Mouse (Mus musculus) hindbrain, embryonic 13.5 days (tissue): ENCODE results near the gene Fjx1. TPM values are rescaled to one million over a fixed set of nuclear protein-coding genes. Genes with fewer than 3 reads are reported as not detected.

Experiments
- ATAC-seq: fragments of 200-750 bp; cut with Nextera tagmentation; 2 replicates; pipeline ENCODE4 v1.8.0; 2017; ENCODE audit warnings: moderate TSS enrichment; ENCODE audit not compliant: low FRiP score
- H3K27ac ChIP-seq: fragments of 300-500 bp; sonication (generic); 2 replicates; pipeline ENCODE4 v1.5.1; 2015; ENCODE audit warnings: inconsistent platforms, mild to moderate bottlenecking, moderate library complexity
- H3K27me3 ChIP-seq: fragments of 300-500 bp; sonication (generic); 2 replicates; pipeline ENCODE4 v1.6.1; 2015; ENCODE audit warnings: mild to moderate bottlenecking, inconsistent platforms
- H3K36me3 ChIP-seq: fragments of 300-500 bp; sonication (generic); 2 replicates; pipeline ENCODE4 v1.6.1; 2015; ENCODE audit warnings: mild to moderate bottlenecking, inconsistent platforms
- H3K4me1 ChIP-seq: fragments of 300-500 bp; sonication (generic); replicated peaks from 2 replicates; pipeline ENCODE4 v1.6.1; 2015; ENCODE audit warnings: inconsistent platforms
- H3K4me2 ChIP-seq: fragments of 300-500 bp; sonication (generic); 2 replicates; pipeline ENCODE4 v1.6.1; 2015; ENCODE audit warnings: inconsistent platforms, mild to moderate bottlenecking, moderate library complexity
- H3K4me3 ChIP-seq: fragments of 300-500 bp; sonication (generic); 2 replicates; pipeline ENCODE4 v1.5.1; 2015; ENCODE audit warnings: mild to moderate bottlenecking, inconsistent platforms
- H3K9ac ChIP-seq: fragments of 300-500 bp; sonication (generic); 2 replicates; pipeline ENCODE4 v1.6.1; 2015; ENCODE audit warnings: mild to moderate bottlenecking, inconsistent platforms
- H3K9me3 ChIP-seq: fragments of 300-500 bp; sonication (generic); 2 replicates; pipeline ENCODE4 v1.6.1; 2016; ENCODE audit warnings: inconsistent platforms
- WGBS: fragments of 180-500 bp; shearing (Covaris S2); methylation state at CpG from one replicate; pipeline ENCODE4 v1.1.7; 2015; 5-methylcytosine and 5-hydroxymethylcytosine counted together
- polyA plus RNA-seq: library from polyadenylated mRNA; unstranded; fragments of >200 nt; fragmentation: Nextera tagmentation; extraction: Ambion mirVana; gene quantifications from 2 replicates; pipeline ENCODE4 v1.2.1, GENCODE M21; 2015

The Fjx1 gene
- 28.9 and 32.9 TPM in 2 replicates for polyA plus RNA-seq

GRCm38 (mm10) chr2:102451671-102452549 is at the start of gene Fjx1:
TSS of gene Fjx1 (minus strand) at chr2:102452499.
- peaks cover 25% of the 10 kb centered on the region for H3K4me1 ChIP-seq
- peak within 1 kb of the TSS; percentile 96 for H3K9ac ChIP-seq
- peak within 1 kb of the TSS; percentile 91 for H3K4me3 ChIP-seq
- H3K27ac ChIP-seq, result peak within 1 kb of the TSS; percentile 97
- peak; percentile 83 for ATAC-seq
- H3K4me2 ChIP-seq, result peak within 1 kb of the TSS; percentile 70
- no peaks in the 10 kb centered on the region for H3K9me3 ChIP-seq
- H3K27me3 ChIP-seq, result 0 out of 2 replicates have a peak, but pooled peaks cover 3% of the 10 kb centered on the region
- H3K36me3 ChIP-seq, result no peaks in the 10 kb centered on the region
- under 1% methylated on average over 46 of the region's 49 CpGs for WGBS

DNA sequence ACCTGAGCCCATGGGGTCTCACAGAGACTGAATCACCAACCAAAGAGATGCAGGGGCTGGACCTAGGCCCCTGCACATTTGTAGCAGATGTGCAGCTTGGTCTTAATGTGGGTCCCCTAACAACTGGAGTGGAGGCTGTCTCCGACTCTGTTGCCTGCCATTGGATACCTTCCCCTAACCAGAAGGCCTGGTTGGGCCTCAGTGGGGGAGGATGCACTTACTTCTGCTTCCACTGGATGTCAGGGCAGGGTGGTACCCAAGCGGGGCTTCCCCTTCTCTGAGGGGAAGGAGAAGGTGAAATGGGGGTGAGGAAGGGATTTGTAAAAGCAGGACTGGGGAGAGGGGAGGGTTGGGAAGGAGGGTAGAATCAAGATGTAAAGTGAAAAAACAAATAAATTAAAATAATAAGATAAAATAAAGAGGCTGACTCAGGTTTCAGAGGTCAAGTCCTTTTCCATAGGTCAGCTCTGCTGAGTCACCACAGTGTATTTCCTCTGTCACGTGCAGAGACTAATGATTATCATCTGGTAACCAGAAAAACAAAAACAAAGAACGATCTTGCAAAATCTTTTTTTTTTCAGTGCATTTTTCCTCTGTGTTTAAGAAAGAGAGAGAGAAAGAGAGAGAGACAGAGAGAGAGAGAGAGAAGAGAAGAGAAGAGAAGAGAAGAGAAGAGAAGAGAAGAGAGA is 47.8 kb upstream of the Fjx1 start:
- H3K9me3 ChIP-seq, result no peaks in the 10 kb centered on the region
- ATAC-seq, result no peak

DNA sequence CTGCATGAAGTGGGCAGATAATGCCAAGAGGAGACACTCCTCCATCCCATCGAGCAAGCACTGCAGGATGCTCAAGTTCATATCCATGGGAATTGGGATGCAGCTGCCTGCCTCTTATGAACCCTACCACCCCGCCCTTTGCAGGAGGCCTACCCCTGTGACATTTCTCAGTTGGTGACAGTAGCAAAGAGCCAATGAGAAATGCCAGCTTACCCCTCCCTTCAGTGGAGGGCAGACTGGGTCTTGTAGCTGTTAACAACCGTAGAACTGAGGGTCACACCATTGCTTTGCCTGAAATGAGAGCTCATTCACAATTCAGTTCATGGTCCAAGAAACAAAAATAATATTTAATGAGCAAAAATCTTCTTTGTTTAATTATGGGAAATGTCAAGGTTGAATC is 28.4 kb upstream of the Fjx1 start:
- no peaks in the 10 kb centered on the region for H3K36me3 ChIP-seq
- WGBS, result 33% methylated on average over 3 of the region's 3 CpGs
- no peak overlapping the region for H3K4me3 ChIP-seq
- peaks cover 11% of the 10 kb centered on the region; the same call in 1 of the 2 replicates for H3K4me1 ChIP-seq
- no peaks in the 10 kb centered on the region for H3K27me3 ChIP-seq
- H3K9me3 ChIP-seq, result no peaks in the 10 kb centered on the region
- no peak overlapping the region for H3K4me2 ChIP-seq
- H3K27ac ChIP-seq, result no peak overlapping the region
- ATAC-seq, result no peak
- no peak overlapping the region for H3K9ac ChIP-seq

More for the DNA sequence above, 47.8 kb upstream of the Fjx1 start:
- no peak overlapping the region for H3K27ac ChIP-seq
- no peak overlapping the region for H3K4me2 ChIP-seq
- no peak overlapping the region for H3K9ac ChIP-seq
- WGBS, result 72% methylated on average over 4 of the region's 4 CpGs
- H3K27me3 ChIP-seq, result no peaks in the 10 kb centered on the region
- no peaks in the 10 kb centered on the region for H3K4me1 ChIP-seq
- no peak overlapping the region for H3K4me3 ChIP-seq
- H3K36me3 ChIP-seq, result no peaks in the 10 kb centered on the region

DNA sequence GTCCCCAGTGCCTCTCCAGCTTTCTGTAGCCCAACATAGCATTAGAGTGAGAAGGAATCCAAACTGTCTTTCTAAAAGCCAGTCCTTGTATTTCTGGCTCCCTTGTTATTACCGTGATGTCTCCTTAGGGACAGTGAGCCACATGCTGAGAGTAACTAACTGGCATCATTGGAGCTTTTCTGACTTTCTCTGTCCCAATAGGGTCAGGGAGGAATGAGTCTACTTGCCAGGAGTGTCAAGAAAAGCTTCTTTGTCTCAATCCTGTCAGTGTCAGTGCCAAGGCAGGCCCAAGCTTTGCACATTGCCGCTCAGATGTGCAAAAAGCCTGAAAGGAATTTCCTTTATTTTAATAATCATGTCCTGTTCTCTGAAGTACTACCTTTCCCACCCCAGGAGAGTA is 23.8 kb upstream of the Fjx1 start:
- WGBS, result 61% methylated on average over 2 of the region's 2 CpGs

GRCm38 (mm10) chr2:102468645-102469044 is 16.3 kb upstream of the Fjx1 start:
- no peak overlapping the region for H3K27ac ChIP-seq
- H3K9me3 ChIP-seq, result no peaks in the 10 kb centered on the region
- H3K9ac ChIP-seq, result no peak overlapping the region
- H3K36me3 ChIP-seq, result no peaks in the 10 kb centered on the region
- no peak overlapping the region for H3K4me3 ChIP-seq
- no peak for ATAC-seq
- WGBS, result 86% methylated on average over 3 of the region's 3 CpGs
- H3K4me2 ChIP-seq, result no peak overlapping the region
- peaks cover 9% of the 10 kb centered on the region; the same call in 1 of the 2 replicates for H3K4me1 ChIP-seq
- no peaks in the 10 kb centered on the region for H3K27me3 ChIP-seq

More for the DNA sequence above, 23.8 kb upstream of the Fjx1 start:
- Histone ChIP-seq H3K9me3 (no peaks in the 10 kb centered on the region), H3K27me3 (no peaks in the 10 kb centered on the region), H3K36me3 (no peaks in the 10 kb centered on the region), H3K4me2 (no peak overlapping the region), H3K9ac (no peak overlapping the region), H3K4me1 (peaks cover 11% of the 10 kb centered on the region; the same call in 1 of the 2 replicates), H3K27ac (no peak overlapping the region), H3K4me3 (no peak overlapping the region)
- no peak for ATAC-seq

DNA sequence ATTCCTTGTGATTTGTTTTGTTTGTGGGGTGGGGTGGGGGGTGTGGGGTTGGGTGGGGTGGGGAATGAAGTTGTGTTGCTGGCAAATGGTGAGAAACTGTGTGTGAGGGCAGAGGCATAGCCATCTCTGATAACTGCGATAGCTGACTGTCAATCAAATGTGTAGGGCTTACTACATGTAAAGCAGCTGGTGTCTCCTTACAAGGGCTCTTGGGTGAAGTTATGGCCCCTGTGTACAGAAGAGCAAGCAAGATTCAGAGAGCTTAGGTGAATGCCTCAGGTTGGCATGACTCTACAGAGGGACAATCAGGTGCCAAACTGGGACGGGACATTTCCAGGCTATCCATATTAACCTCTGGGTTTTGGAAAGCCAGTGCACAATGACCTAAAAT is 12.0 kb upstream of the Fjx1 start:
- Histone ChIP-seq H3K4me2 (no peak overlapping the region), H3K27ac (peak overlapping the region; percentile 66), H3K27me3 (no peaks in the 10 kb centered on the region), H3K4me3 (no peak overlapping the region), H3K4me1 (peaks cover 11% of the 10 kb centered on the region; the same call in 1 of the 2 replicates), H3K36me3 (no peaks in the 10 kb centered on the region), H3K9ac (0 out of 2 replicates have a peak overlapping the region, but pooled peaks have one; percentile 5), H3K9me3 (no peaks in the 10 kb centered on the region)
- 80% methylated on average over 2 of the region's 2 CpGs for WGBS
- ATAC-seq, result no peak

DNA sequence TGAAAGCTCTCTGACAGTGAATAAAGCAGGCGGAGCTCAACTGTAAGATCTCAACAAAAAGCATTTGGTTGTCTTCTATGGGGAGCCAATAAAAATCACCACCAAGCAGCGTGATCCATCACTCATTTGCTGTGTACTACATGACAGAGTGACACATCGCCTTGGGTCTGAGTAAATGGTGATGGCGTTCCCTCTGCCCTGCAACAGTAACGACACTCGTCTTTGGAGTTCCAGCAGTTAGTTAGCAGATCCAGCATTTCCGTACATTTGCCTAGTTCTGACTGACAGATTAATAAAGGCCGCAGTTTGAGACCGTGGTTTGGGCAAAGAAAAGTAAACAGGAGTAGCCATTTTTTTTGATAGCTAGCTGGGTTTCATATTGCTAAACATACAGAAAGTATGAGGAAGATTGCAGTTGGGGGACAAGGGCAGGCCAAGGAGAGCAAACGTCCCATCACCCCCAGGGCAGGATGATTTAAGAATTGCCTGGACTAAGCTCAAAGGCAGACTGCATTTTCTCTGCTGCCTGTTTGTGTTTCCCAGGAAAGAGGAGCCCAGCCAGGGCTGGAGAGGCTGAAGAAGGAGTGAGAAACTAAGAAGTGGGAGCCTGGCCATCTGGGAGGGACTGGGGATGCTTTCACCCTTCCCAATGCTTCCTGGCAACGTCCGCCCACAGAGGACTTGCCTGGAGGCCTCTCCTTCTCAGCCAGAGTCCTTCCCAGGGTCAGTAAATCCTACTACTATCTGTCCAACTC is 11.5 kb upstream of the Fjx1 start:
- H3K4me1 ChIP-seq, result peaks cover 11% of the 10 kb centered on the region; the same call in 1 of the 2 replicates
- ATAC-seq, result peak; percentile 75
- no peaks in the 10 kb centered on the region for H3K9me3 ChIP-seq
- H3K4me2 ChIP-seq, result no peak overlapping the region
- 0 out of 2 replicates have a peak overlapping the region, but pooled peaks have one; percentile 5 for H3K9ac ChIP-seq
- H3K27me3 ChIP-seq, result no peaks in the 10 kb centered on the region
- H3K27ac ChIP-seq, result peak overlapping the region; percentile 66
- H3K4me3 ChIP-seq, result no peak overlapping the region
- no peaks in the 10 kb centered on the region for H3K36me3 ChIP-seq
- 41% methylated on average over 12 of the region's 12 CpGs for WGBS

DNA sequence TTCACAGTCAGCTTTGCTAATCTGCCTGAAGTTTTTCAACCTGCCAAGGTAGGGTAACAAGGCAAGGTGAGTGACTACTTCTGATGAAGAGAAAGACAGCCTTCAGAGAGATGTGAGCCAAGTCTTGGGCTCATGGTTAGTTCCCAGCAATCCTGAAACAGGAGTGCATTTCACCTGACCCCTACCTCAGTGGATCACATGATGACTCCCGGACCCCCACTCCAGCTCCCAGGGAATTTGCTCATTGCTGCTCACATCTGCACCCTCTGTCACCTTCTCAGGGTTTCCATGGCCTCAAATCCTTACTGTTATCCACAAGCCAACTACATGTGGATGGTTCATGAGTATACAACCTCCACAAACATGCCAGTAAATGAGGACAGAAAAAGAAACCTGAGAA is 9.2 kb upstream of the Fjx1 start:
- WGBS, result 100% methylated on average over 1 of the region's 1 CpGs
- H3K36me3 ChIP-seq, result no peaks in the 10 kb centered on the region
- H3K4me1 ChIP-seq, result peaks cover 24% of the 10 kb centered on the region
- H3K9ac ChIP-seq, result no peak overlapping the region
- ATAC-seq, result no peak
- H3K4me3 ChIP-seq, result no peak overlapping the region
- no peak overlapping the region for H3K4me2 ChIP-seq
- H3K27ac ChIP-seq, result no peak overlapping the region
- H3K27me3 ChIP-seq, result no peaks in the 10 kb centered on the region
- H3K9me3 ChIP-seq, result no peaks in the 10 kb centered on the region

GRCm38 (mm10) chr2:102455126-102455525 is 2.8 kb upstream of the Fjx1 start:
- H3K9ac ChIP-seq, result no peak overlapping the region
- H3K9me3 ChIP-seq, result no peaks in the 10 kb centered on the region
- 0 out of 2 replicates have a peak, but pooled peaks cover 3% of the 10 kb centered on the region for H3K27me3 ChIP-seq
- H3K4me1 ChIP-seq, result peaks cover 19% of the 10 kb centered on the region
- H3K27ac ChIP-seq, result no peak overlapping the region
- no peak overlapping the region for H3K4me2 ChIP-seq
- 72% methylated on average over 1 of the region's 1 CpGs for WGBS
- ATAC-seq, result no peak
- H3K4me3 ChIP-seq, result no peak overlapping the region
- no peaks in the 10 kb centered on the region for H3K36me3 ChIP-seq

- 37% methylated on average over 3 of the region's 3 CpGs for WGBS
These were observed 1.1 kb upstream of the Fjx1 start for GRCm38 (mm10) chr2:102453447-102453846.

DNA sequence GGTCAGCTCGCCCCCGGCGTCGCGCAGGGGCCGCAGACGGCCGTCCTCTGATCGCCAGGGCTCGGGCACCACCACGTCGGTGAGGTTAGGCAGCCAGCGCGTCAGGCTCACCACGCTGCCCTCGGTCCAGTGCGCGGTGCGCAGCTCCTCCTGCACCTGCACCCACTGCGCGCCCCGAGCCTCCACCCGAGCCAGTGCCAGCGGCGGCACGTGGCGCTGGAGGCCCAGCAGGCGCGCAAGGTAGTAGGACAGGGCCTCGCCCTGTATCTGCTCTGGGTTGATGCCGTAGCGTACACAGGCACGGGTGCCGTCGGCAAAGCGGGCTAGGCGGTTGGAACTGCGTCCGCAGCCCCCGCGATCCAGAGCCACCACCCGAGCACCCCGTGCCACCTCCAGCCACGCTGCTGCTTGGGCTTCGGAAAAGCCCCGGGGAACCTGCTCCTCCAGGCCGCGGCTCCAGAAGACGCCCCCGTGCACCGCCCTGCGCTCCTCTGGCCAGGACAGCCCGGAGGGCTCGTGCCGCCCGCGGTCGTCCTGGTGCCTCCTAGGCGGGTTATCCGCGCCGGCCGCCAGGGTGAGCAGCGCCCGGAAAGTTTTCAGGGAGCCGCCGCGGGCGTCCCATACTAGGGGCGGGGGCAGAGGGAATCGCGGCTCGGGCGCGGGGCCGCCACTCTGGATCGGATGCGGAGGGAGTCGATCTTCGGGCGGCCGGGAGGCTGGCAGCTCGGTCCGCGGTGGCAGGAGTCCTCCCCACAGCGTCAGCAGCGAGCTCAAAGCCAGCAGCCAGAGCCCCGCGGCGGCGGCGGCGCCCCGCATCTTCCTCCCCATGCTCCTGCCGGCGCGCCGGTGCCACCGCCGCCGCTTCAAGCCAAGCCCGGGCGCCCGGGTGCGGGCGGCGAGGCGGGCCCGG is 1.3 kb downstream of the Fjx1 start:
- Histone ChIP-seq H3K4me3 (peak overlapping the region; percentile 91), H3K4me2 (peak overlapping the region; percentile 70), H3K27me3 (0 out of 2 replicates have a peak, but pooled peaks cover 3% of the 10 kb centered on the region), H3K27ac (peak overlapping the region; percentile 97), H3K9ac (peak overlapping the region; percentile 96), H3K9me3 (0 out of 2 replicates have a peak, but pooled peaks cover 3% of the 10 kb centered on the region), H3K36me3 (peaks cover 8% of the 10 kb centered on the region; the same call in 1 of the 2 replicates), H3K4me1 (peaks cover 25% of the 10 kb centered on the region)
- peak; percentile 52 for ATAC-seq
- under 1% methylated on average over 104 of the region's 109 CpGs for WGBS

More at GRCm38 (mm10) chr2:102453447-102453846, 1.1 kb upstream of the Fjx1 start:
- Histone ChIP-seq H3K27me3 (0 out of 2 replicates have a peak, but pooled peaks cover 3% of the 10 kb centered on the region), H3K36me3 (no peaks in the 10 kb centered on the region), H3K4me3 (no peak overlapping the region), H3K4me1 (peaks cover 27% of the 10 kb centered on the region), H3K27ac (no peak overlapping the region), H3K9me3 (no peaks in the 10 kb centered on the region), H3K9ac (no peak overlapping the region), H3K4me2 (no peak overlapping the region)
- no peak for ATAC-seq
